Mouse (Mus musculus) brain, embryonic 14.5 days (tissue): ENCODE results near the gene Gm9611. TPM values are rescaled to one million over a fixed set of nuclear protein-coding genes. Genes with fewer than 3 reads are reported as not detected.
"Not testable (repeated sequence)": the region's sequence is repeated elsewhere in the genome, so short reads cannot be mapped to it uniquely, and the experiment has no call there.

ENCODE experiments used
- DNase-seq: peaks from one replicate; pipeline ENCODE4 v3.0.0-alpha.2; 2011; ENCODE audit warnings: low read depth
- polyA plus RNA-seq: library from polyadenylated mRNA; depleted of rRNA; stranded (reverse); fragments of >200 nt; gene quantifications from 2 replicates; pipeline ENCODE4 v1.2.3, GENCODE M21; 2012; rRNA removed

The Gm9611 gene
- not detected in 2 replicates for polyA plus RNA-seq

DNA sequence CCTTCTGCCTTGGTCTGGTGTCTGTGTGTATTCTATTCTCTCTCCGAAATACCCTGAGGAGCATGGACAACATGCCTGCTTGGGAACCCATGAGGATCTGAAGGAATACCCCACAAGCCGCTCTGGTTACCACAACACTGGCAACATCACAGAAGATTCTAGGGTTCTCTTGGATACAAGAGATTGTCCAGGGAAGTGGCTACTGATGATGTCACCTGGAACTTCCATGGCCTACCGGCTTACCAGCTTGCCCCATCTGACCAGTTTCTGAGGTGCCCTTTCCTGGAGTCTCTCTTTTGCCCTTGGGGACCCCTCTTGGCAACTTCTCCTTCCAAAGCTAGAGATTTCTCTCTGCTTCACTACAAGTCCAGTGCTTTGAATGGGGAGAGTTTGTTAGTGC is at the start of gene Gm9611:
Gene Gm9611, minus strand, starts transcription at position 101 of the 400 bp plus-strand sequence.
- not testable (repeated sequence) for DNase-seq

DNA sequence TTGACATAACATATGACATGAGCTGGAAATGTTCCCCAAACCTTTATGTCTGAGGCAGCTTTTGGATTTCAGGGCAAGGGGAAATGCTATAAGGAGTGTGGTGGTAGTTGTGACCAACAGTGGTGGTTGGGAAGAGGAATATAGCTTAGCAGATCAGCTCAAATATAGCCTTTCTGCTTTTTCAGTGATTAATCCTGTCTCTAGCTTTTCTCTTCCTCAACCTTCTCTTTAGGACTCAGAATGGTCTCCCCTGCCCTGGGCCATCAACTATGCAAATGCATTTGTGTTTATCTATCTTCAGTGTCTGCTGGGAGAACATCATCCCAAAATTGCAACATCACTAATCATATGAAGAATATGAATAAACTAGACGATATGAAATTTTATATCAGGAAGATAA is 12.8 kb upstream of the Gm9611 start, which contains the start of gene Gm7995:
Gene Gm7995, plus strand, starts transcription at position 301 of the 400 bp plus-strand sequence.
- DNase-seq: not testable (repeated sequence)

DNA sequence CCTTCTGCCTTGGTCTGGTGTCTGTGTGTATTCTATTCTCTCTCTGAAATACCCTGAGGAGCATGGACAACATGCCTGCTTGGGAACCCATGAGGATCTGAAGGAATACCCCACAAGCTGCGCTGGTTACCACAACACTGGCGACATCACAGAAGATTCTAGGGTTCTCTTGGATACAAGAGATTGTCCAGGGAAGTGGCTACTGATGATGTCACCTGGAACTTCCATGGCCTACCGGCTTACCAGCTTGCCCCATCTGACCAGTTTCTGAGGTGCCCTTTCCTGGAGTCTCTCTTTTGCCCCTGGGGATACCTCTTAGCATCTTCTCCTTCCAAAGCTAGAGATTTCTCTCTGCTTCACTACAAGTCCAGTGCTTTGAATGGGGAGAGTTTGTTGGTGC is 37.2 kb downstream of the Gm9611 start, which contains the start of gene Gm17026:
Gene Gm17026, minus strand, starts transcription at position 101 of the 400 bp plus-strand sequence.
- not testable (repeated sequence) for DNase-seq

Other genes with a start within 250 kb of the Gm9611 start
- not detected in 2 replicates for gene Gm7951, start 180.0 kb downstream of the Gm9611 start, polyA plus RNA-seq
- not detected in 2 replicates for gene Gm17027, start 134.7 kb downstream of the Gm9611 start, polyA plus RNA-seq
- gene Gm3573, start 106.6 kb downstream of the Gm9611 start, polyA plus RNA-seq: not detected in 2 replicates
- gene Gm17026, start 37.3 kb downstream of the Gm9611 start, polyA plus RNA-seq: not detected in 2 replicates
- not detected in 2 replicates for gene Gm7995, start 12.9 kb upstream of the Gm9611 start, polyA plus RNA-seq
- gene Gm8005, start 142.3 kb upstream of the Gm9611 start, polyA plus RNA-seq: not detected in 2 replicates
- gene Gm8011, start 166.5 kb upstream of the Gm9611 start, polyA plus RNA-seq: not detected in 2 replicates
- gene Gm8020, start 205.0 kb upstream of the Gm9611 start, polyA plus RNA-seq: not detected in 2 replicates
- gene Gm8024, start 226.9 kb upstream of the Gm9611 start, polyA plus RNA-seq: not detected in 2 replicates